In the genomic region with DNA sequence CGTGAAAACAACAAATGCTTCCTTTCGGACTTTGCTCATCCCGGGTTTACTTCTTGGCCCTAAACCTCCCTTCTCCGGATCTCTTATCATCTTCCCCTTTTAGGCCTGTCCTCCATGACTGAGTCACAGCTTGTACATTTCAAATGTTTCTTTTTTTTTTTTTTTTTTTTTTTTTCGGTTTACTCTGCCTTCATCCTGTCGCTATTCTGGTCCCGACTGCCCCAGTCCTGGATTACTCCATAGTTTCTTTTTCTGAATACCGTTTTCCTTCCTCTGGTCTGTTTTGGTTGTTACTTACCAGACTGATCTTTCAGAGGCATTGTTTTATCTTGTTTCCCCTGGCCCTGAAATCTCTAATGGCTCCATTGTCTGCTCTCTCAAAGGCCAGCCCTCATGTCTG, we compare ENCODE assay signal across 29 mouse cellular contexts. TPM values are rescaled to one million over a fixed set of nuclear protein-coding genes. Genes with fewer than 3 reads are reported as not detected.
A peak's percentile ranks its signal among the peaks of the same experiment; 100 is the strongest.
DNase-seq lines count a peak whose midpoint lies in the region; ATAC-seq and TF ChIP-seq lines count a peak whose summit lies in the region.
"Had no signal": no experiment of that assay in that cellular context is flagged by ENCODE, and none has a peak within 500 bp of the region (broad histone marks: within the 10 kb centered on the region; RNA-seq: fewer than 3 reads in every experiment).

No protein-coding gene starts in this region.

- H3K27ac ChIP-seq in heart, adult 2 months = peak overlapping the region; percentile 54
- peak overlapping the region; percentile 8; the same call in 1 of the 2 replicates for H3K27ac ChIP-seq in kidney, postnatal 0 days
- H3K27ac ChIP-seq in MEL (ENCODE audit: control insufficient read depth, low read depth, low read length) = no peak overlapping the region; the same call in 1 of the 2 replicates
- H3K27ac ChIP-seq: forebrain, embryonic 15.5 days; hindbrain, embryonic 12.5 days; stomach, embryonic 15.5 days had no signal

- no peak for TF ChIP-seq EP300 in heart, adult 2 months (IDR thresholded peaks at IDR 0.05; ENCODE audit: insufficient read depth, low read depth, low read length)
- no peak for TF ChIP-seq EP300 in MEL (IDR thresholded peaks at IDR 0.05; ENCODE audit: low read depth in 1 of 2, low read length in 2 of 2)

- no peak overlapping the region for H3K9ac ChIP-seq in heart, adult 2 months (ENCODE audit: low read depth, low read length)
- no peak overlapping the region for H3K9ac ChIP-seq in kidney, postnatal 0 days (ENCODE audit: low read depth, low read length)
- H3K9ac ChIP-seq in MEL (ENCODE audit: control insufficient read depth, low read depth, low read length, poor library complexity, severe bottlenecking) = no peak overlapping the region
- H3K9ac ChIP-seq: forebrain, embryonic 15.5 days; hindbrain, embryonic 12.5 days; lung, embryonic 14.5 days; stomach, embryonic 15.5 days had no signal

- peak overlapping the region; percentile 1; the same call in 1 of the 2 replicates for H3K4me3 ChIP-seq in heart, adult 2 months
- no peak overlapping the region for H3K4me3 ChIP-seq in kidney, postnatal 0 days (replicated peaks; ENCODE audit: low read depth, low read length)
- no peak overlapping the region for H3K4me3 ChIP-seq in MEL (ENCODE audit: control insufficient read depth in 1 of 2, insufficient read depth in 1 of 2, low read depth in 2 of 2, low read length in 2 of 2)
- H3K4me3 ChIP-seq: forebrain, embryonic 15.5 days; hindbrain, embryonic 12.5 days; stomach, embryonic 15.5 days had no signal

- H3K27me3 ChIP-seq in heart, adult 2 months (ENCODE audit: control insufficient read depth, insufficient read depth, low read length) = no peaks in the 10 kb centered on the region
- no peaks in the 10 kb centered on the region for H3K27me3 ChIP-seq in kidney, postnatal 0 days (ENCODE audit: insufficient read depth, low read length)
- H3K27me3 ChIP-seq in MEL (ENCODE audit: control insufficient read depth in 1 of 2, insufficient read depth in 2 of 2, low read length in 2 of 2) = no peaks in the 10 kb centered on the region
- H3K27me3 ChIP-seq: forebrain, embryonic 15.5 days; hindbrain, embryonic 12.5 days; stomach, embryonic 15.5 days had no signal

- no peak for DNase-seq in heart, adult 2 months
- no peak for DNase-seq in heart, adult 8-10 months (ENCODE audit: low spot score)
- DNase-seq in kidney, postnatal 0 days (ENCODE audit: low spot score) = no peak
- DNase-seq in kidney, postnatal 4 days = no peak
- peak; percentile 38 for DNase-seq in MEL (ENCODE audit: low read depth, low spot score)
- DNase-seq: cerebellum, postnatal 10 days; embryo, embryonic 11 days; kidney, adult 8-10 months; kidney, postnatal 36 days; lung, embryonic 14.5 days; retina, postnatal 1 day had no signal

- H3K9me3 ChIP-seq in kidney, postnatal 0 days (replicated peaks; ENCODE audit: low read length) = no peaks in the 10 kb centered on the region
- H3K9me3 ChIP-seq in MEL (replicated peaks; ENCODE audit: insufficient read depth, low read length) = no peaks in the 10 kb centered on the region
- H3K9me3 ChIP-seq: forebrain, embryonic 15.5 days; hindbrain, embryonic 12.5 days; stomach, embryonic 15.5 days had no signal

- TF ChIP-seq POLR2A in heart, adult 2 months (IDR thresholded peaks at IDR 0.05; ENCODE audit: insufficient read depth, low read depth, low read length) = no peak
- TF ChIP-seq POLR2A in MEL (IDR thresholded peaks at IDR 0.05; ENCODE audit: control insufficient read depth in 1 of 2, insufficient read depth in 1 of 2, low read depth in 1 of 2, low read length in 2 of 2, poor library complexity in 1 of 2) = no peak

- H3K4me1 ChIP-seq in heart, adult 2 months (ENCODE audit: control insufficient read depth, insufficient read depth, low read length) = peaks cover 3% of the 10 kb centered on the region
- H3K4me1 ChIP-seq in kidney, postnatal 0 days (replicated peaks; ENCODE audit: insufficient read depth, low read length) = no peaks in the 10 kb centered on the region
- H3K4me1 ChIP-seq in MEL (ENCODE audit: control insufficient read depth in 1 of 2, insufficient read depth in 2 of 2, low read length in 2 of 2) = peaks cover 0 to 3% of the 10 kb centered on the region in 2 experiments; a peak in 1 of 4 replicates
- H3K4me1 ChIP-seq: forebrain, embryonic 15.5 days; hindbrain, embryonic 12.5 days; stomach, embryonic 15.5 days had no signal

- H3K79me2 ChIP-seq in heart, adult 2 months (replicated peaks; ENCODE audit: control insufficient read depth, insufficient read depth, low read length) = no peaks in the 10 kb centered on the region
- H3K79me2 ChIP-seq in MEL (ENCODE audit: control insufficient read depth, insufficient read depth, low read length, poor library complexity) = no peaks in the 10 kb centered on the region

- intact Hi-C loops in heart, adult 2 months (cut with DNase I) = loop anchor here (1.0 kb wide), 1 partner anchor 19 kb away; no protein-coding TSS in a partner anchor

- 30% methylated on average over 8 of the region's 8 CpGs for WGBS in heart, adult 2 months
- 59% methylated on average over 8 of the region's 8 CpGs for WGBS in kidney, postnatal 0 days

- no peak for TF ChIP-seq RAD21 in MEL (IDR thresholded peaks at IDR 0.05; ENCODE audit: low read depth, low read length)

- no peak overlapping the region for H3K4me2 ChIP-seq in kidney, postnatal 0 days (ENCODE audit: low read length)
- H3K4me2 ChIP-seq: forebrain, embryonic 15.5 days; hindbrain, embryonic 12.5 days; liver, embryonic 11.5 days; lung, embryonic 14.5 days; midbrain, embryonic 11.5 days; stomach, embryonic 15.5 days had no signal

- no peak for TF ChIP-seq CTCF in heart, adult 2 months (IDR thresholded peaks at IDR 0.05)
- TF ChIP-seq CTCF in kidney, postnatal 0 days (IDR thresholded peaks at IDR 0.05; ENCODE audit: low read depth) = no peak
- no peak for TF ChIP-seq CTCF in MEL (IDR thresholded peaks at IDR 0.05 in 2 of 3, conservative IDR thresholded peaks at IDR 0.05 in 1 of 3; ENCODE audit: control insufficient read depth in 1 of 3, insufficient read depth in 1 of 3, low read depth in 2 of 3, low read length in 3 of 3, poor library complexity in 1 of 3, severe bottlenecking in 1 of 3)

- no peaks in the 10 kb centered on the region for H3K36me3 ChIP-seq in heart, adult 2 months (ENCODE audit: control insufficient read depth, insufficient read depth, low read length)
- H3K36me3 ChIP-seq in kidney, postnatal 0 days (ENCODE audit: insufficient read depth, low read length) = no peaks in the 10 kb centered on the region
- H3K36me3 ChIP-seq in MEL (ENCODE audit: control insufficient read depth in 1 of 2, insufficient read depth in 2 of 2, low read length in 2 of 2) = peaks cover 0 to 9% of the 10 kb centered on the region in 2 experiments; a peak in 2 of 4 replicates
- H3K36me3 ChIP-seq: forebrain, embryonic 15.5 days; hindbrain, embryonic 12.5 days; stomach, embryonic 15.5 days had no signal

- no peak for ATAC-seq in kidney, postnatal 0 days (replicated peaks; ENCODE audit: low FRiP score, low read depth)
- ATAC-seq in granulocyte monocyte progenitor cell, adult 5-6 weeks (replicated peaks; ENCODE audit: poor library complexity, severe bottlenecking) = peak; percentile 70
- no peak for ATAC-seq in megakaryocyte-erythroid progenitor cell, adult 5-6 weeks (replicated peaks; ENCODE audit: low FRiP score, low TSS enrichment, poor library complexity, severe bottlenecking)
- ATAC-seq: forebrain, embryonic 15.5 days had no signal

TF ChIP-seq in MEL, 35 proteins besides CTCF, POLR2A, EP300 and RAD21 (continues in another document):
- TF ChIP-seq ZNF384 (IDR thresholded peaks at IDR 0.05; ENCODE audit: low read depth, low read length) (peak; percentile 86), CHD1 (IDR thresholded peaks at IDR 0.05; ENCODE audit: low read depth, low read length) (no peak)

RNA-seq across cellular contexts. Expression of a gene that starts 19.4 kb away (rescaled TPM):
- total RNA-seq in heart, adult 2 months (2021) = 1 to 10 TPM; 4.8 to 4.9 TPM
- polyA plus RNA-seq in heart, adult 2 months (2012; rRNA removed) = 10.9 and 20.8 TPM in 2 replicates
- total RNA-seq in heart, adult 8-10 months (2022) = 1 to 10 TPM; 3.8 to 6.9 (median 4.5) TPM
- polyA plus RNA-seq in kidney, postnatal 0 days (2015; fragmentation: Nextera tagmentation; extraction: Ambion mirVana) = 30.4 and 31.7 TPM in 2 replicates
- total RNA-seq in MEL (2012; rRNA removed) = 9.8 and 18.4 TPM in 2 replicates
- polyA plus RNA-seq in MEL (2012; ENCODE audit: insufficient read depth in 1 of 2, insufficient read length in 2 of 2, low read depth in 1 of 2, low replicate concordance in 2 of 2, missing spikeins in 1 of 2) = 100 to 1,000 TPM in 1 of 2 experiments, 10 to 100 TPM in 1; 56.1 to 124 TPM
- total RNA-seq in granulocyte monocyte progenitor cell, adult 5-6 weeks (2014; fragmentation: Nextera tagmentation) = 39.9 and 96.1 TPM in 2 replicates
- total RNA-seq in granulocyte monocyte progenitor cell, adult 5-6 weeks (2017) = 48.0 and 62.4 TPM in 2 replicates
- 53.8 and 58.8 TPM in 2 replicates for total RNA-seq in megakaryocyte-erythroid progenitor cell, adult 5-6 weeks (2014; fragmentation: Nextera tagmentation)
- 61.2 and 73.2 TPM in 2 replicates for total RNA-seq in megakaryocyte-erythroid progenitor cell, adult 5-6 weeks (2017)

RNA-seq across cellular contexts. Expression of a gene that starts 26.3 kb away (rescaled TPM):
- total RNA-seq in heart, adult 2 months (2021) = under 1 TPM in 1 of 2 experiments, not detected in 1; 0.86 TPM
- polyA plus RNA-seq in heart, adult 2 months (2012; rRNA removed) = 2.9 and 3.9 TPM in 2 replicates
- 1 to 10 TPM in 2 of 4 experiments, not detected in 2; 1.9 to 2.8 TPM for total RNA-seq in heart, adult 8-10 months (2022)
- 2.4 and 2.5 TPM in 2 replicates for polyA plus RNA-seq in kidney, postnatal 0 days (2015; fragmentation: Nextera tagmentation; extraction: Ambion mirVana)
- total RNA-seq in MEL (2012; rRNA removed) = 2.5 TPM in 1 of 2 replicates, not detected in the other
- polyA plus RNA-seq in MEL (2012; ENCODE audit: insufficient read depth in 1 of 2, insufficient read length in 2 of 2, low read depth in 1 of 2, low replicate concordance in 2 of 2, missing spikeins in 1 of 2) = not detected
- total RNA-seq in granulocyte monocyte progenitor cell, adult 5-6 weeks (2014; fragmentation: Nextera tagmentation) = 1.9 TPM in 1 of 2 replicates, not detected in the other
- total RNA-seq in granulocyte monocyte progenitor cell, adult 5-6 weeks (2017) = 30.0 and 112 TPM in 2 replicates
- total RNA-seq in megakaryocyte-erythroid progenitor cell, adult 5-6 weeks (2014; fragmentation: Nextera tagmentation) = not detected in 2 replicates
- total RNA-seq in megakaryocyte-erythroid progenitor cell, adult 5-6 weeks (2017) = 163 and 194 TPM in 2 replicates
- total RNA-seq: adrenal gland, adult 18-20 months; layer of hippocampus, postnatal 10 days; left cerebral cortex, adult 8-10 months had no signal
- polyA plus RNA-seq: C2C12; forebrain, embryonic 15.5 days; gonadal fat pad, adult 2 months; hindbrain, embryonic 12.5 days; urinary bladder, adult 2 months had no signal

RNA-seq across cellular contexts. Expression of a gene that starts 50.5 kb away (rescaled TPM):
- total RNA-seq in heart, adult 2 months (2021) = not detected
- polyA plus RNA-seq in heart, adult 2 months (2012; rRNA removed) = not detected in 2 replicates
- not detected for total RNA-seq in heart, adult 8-10 months (2022)
- polyA plus RNA-seq in kidney, postnatal 0 days (2015; fragmentation: Nextera tagmentation; extraction: Ambion mirVana) = not detected in 2 replicates
- total RNA-seq in MEL (2012; rRNA removed) = not detected in 2 replicates
- polyA plus RNA-seq in MEL (2012; ENCODE audit: insufficient read depth in 1 of 2, insufficient read length in 2 of 2, low read depth in 1 of 2, low replicate concordance in 2 of 2, missing spikeins in 1 of 2) = not detected
- not detected in 2 replicates for total RNA-seq in granulocyte monocyte progenitor cell, adult 5-6 weeks (2014; fragmentation: Nextera tagmentation)
- total RNA-seq in granulocyte monocyte progenitor cell, adult 5-6 weeks (2017) = not detected in 2 replicates
- total RNA-seq in megakaryocyte-erythroid progenitor cell, adult 5-6 weeks (2014; fragmentation: Nextera tagmentation) = not detected in 2 replicates
- total RNA-seq in megakaryocyte-erythroid progenitor cell, adult 5-6 weeks (2017) = not detected in 2 replicates
- total RNA-seq: adrenal gland, adult 18-20 months; layer of hippocampus, postnatal 10 days; left cerebral cortex, adult 8-10 months; monocyte, adult 5-6 weeks had no signal
- polyA plus RNA-seq: C2C12; embryonic facial prominence, embryonic 14.5 days; forebrain, embryonic 15.5 days; gonadal fat pad, adult 2 months; hindbrain, embryonic 12.5 days; limb, embryonic 11.5 days; liver, embryonic 11.5 days; lung, embryonic 14.5 days; midbrain, embryonic 11.5 days; neural tube, embryonic 11.5 days; stomach, embryonic 15.5 days; thymus, postnatal 0 days; urinary bladder, adult 2 months had no signal
